Mouse (Mus musculus): ENCODE measurements around the gene Tes.
"Not testable (repeated sequence)": the region's sequence is repeated elsewhere in the genome, so short reads cannot be mapped to it uniquely, and the experiment has no call there.

The Tes gene

DNA sequence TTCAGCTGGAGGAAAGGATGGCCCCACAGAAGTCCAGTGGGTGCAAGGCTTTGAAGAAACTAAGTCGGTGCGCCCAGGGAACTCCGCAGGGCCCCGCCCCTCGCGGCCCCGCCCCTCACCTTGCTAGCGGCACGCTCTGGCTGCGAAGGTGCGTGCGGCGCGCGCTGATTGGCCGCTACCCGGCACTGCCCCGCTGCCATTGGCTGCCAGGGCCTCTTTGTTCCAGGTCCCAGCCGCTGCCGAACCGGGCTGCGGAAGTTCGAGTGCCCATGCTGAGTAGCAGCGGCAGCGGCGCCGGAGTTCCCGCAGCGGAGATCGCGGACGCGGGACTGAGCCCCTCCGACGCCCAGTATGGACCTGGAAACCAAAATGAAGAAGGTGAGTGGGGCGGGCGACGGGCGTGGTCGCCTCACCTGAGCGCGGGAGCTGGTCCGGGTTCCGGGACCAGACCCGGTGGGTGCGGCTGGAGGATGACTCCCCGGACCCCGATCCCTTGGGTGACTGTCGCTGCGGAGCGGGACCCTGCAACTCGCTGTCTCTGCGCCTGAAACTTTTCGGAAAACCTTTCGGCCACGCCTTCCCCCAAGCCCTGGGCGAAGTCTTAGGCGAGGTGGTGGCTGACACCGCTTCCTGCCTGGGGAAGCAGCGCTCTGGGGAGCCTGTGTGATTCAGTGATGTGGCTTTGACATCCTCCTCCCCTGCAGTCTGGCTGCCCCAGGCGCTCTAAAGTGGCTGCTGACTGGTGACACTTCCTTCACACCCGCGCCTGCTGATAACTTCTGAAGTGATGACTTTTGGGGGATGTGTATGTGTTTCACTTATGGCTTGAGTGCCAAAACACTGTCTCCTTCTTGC lies at the start of gene Tes:
Gene Tes, plus strand, starts transcription at position 214 of the 855 bp plus-strand sequence.
- peak; percentile 87 to 90 for DNase-seq

DNA sequence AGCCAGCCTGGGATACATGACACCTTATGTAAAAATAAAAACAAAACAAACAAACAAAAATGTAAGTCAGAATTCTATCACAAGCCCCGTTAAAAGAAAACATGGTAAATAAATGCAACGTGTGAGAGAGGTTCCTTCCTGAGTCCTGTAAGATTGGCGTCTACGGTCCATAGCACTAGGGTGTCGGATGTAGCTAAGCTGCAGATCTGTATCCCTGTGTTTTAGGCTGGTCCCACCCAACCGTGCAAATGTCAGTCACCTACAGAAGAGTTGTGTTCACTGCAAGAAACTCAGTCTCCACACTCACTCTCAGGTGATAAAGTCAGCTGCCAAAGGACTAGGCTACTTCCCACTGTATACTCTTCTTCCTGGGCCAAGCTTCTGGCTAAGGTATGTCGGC lies 39.1 kb upstream of the Tes start:
- no peak for DNase-seq

DNA sequence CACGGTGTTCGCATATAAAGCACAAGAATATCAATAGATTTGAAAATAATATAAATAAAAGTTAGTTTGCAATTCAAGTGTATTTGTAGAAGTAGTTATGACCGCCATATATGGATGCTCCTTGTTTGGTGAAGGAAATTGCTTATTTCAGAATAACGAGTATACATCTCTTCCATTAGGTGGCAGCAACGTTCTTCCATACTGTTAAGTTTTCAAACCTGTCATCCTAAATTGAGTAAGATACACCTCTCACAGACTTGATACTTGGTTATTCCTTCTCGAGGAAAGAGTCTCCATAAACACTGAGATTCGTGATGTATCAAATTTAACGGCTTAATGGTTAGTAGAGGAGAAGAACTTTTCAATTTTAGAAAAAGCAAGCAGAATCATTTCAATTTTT lies 37.4 kb upstream of the Tes start:
- no peak for DNase-seq

DNA sequence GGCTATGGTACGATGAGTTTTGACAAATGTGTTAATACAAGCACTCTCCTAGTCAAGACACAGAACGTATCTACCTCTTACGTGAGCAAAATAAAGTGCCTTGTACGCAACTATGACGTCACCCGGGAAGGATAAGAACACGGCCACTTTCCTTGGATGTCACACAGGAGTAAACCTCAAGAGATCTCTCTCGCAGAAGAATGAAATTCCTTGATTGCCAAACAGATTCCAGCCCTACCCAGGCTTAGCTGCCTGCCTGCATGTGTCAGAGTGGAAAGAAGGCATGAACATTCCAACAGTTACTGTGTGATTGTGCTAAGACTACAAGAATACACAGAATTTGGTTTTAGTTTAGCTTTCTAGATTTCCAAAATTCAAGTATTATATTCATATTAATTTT lies 36.1 kb upstream of the Tes start:
- no peak for DNase-seq

DNA sequence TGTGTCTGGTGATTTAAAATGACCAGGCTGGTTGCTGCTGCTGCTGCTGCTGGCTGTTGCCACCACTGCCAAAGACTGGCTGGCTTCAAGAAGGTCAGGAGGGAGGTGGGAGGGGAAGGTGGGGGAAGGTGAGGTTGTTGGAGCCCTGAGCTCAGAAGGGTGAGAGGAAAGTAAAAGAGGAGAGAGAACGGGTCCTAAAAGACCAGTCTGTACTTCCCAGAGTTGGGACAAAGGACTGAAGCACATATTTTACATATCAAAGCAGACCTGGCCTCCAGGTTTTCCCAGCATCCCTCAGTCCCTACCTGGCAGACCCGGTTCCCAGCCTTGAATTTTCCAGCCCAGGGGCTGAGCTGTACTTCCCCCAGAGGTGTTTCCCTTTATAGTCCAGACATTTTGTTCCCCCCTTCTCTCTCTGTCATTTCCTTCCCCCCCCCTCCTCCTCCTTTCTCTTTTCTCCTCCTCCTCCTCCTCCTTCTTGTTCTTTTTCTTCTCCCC lies 32.7 kb upstream of the Tes start:
- no peak for DNase-seq

DNA sequence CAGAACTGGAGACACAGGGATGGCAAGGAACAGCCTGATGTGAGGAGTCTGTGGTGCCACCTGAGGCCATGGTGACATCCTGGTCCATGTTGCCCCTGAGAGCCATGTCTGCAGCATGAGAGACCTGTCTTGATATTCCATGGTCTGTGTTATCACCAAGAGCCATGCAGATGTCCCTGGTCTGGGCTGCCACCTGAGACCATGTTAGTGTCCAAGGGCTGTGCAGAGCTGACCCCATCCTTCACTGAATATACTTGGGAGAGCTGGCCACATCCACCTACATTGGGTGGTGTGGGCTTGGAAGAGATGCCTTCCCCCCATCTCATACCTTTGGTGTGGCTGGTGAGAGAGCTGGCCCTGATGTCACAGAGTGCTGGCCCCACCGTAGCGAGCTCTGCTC lies 30.9 kb upstream of the Tes start:
- no peak for DNase-seq

DNA sequence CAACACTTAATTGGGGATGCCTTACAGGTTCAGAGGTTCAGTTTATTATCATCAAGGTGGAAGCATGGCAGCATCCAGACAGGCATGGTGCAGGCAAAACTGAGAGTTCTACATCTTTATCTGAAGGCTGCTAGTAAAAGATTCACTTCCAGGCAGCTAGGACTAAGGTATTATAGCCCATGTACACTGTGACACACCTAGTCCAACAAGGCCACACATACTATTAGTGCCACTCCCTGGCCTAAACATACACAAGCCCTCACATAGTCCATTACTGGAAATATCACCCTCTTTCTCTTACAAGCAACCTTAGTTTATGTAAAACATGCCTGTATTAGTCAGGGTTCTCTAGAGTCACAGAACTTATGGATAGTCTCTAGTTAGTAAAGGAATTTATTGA lies 29.7 kb upstream of the Tes start:
- no peak for DNase-seq

DNA sequence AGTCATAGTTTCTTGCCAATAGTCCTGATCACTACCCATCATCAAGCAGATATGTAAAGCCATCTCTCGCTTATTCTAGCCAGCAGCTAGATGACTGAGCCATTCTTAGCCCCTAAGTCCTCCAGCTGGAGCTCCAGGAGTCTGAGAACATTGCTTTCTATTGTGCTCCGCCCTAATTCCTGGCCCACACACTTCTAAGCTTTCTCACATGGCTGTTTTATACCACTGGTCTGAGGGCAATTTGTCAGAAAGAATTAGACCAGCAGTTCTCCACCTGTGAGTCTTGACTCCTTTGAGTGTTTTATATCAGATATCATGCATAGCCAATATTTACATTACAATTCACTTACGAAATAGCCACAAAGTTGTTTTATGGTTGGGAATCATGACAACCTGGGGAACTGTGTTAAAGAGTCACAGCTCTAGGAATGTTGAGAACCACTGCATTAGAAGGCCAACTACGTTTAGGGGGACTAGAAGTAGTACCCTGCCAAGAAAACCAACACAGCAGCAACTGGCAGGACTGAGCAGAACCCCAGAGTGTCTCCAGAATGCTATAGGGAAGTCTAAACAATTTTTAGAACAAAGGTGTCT lies 13.4 kb upstream of the Tes start:
- DNase-seq, result no peak

DNA sequence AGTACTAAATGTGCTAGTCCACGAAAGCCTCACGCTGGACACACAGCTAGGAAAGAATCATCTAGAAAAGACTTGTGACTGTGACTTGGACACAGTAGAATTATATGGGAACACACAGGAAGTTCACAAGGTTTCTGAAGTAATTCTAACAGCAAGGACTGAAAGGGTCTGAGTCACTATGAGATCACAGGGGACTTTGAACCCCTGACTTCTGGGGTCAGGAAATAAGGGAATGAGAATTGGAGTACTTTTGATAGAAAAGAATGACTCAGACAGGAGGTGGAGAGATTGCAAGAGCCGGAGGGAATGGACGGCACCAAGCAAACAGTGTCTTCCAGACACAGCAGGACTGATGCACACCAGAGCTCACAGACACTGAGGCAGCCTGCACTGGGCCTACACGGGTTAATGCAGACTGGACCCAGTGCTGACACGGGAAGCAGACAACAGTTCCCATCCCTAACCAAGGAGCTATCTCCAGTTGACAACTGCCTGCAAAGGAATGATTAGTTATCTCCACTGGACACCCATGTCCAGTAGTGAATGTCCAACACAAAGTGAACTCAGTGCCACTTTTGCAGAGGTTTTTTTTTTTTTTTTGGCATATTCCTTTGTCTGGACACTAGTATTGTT lies 11.8 kb upstream of the Tes start:
- no peak for DNase-seq

DNA sequence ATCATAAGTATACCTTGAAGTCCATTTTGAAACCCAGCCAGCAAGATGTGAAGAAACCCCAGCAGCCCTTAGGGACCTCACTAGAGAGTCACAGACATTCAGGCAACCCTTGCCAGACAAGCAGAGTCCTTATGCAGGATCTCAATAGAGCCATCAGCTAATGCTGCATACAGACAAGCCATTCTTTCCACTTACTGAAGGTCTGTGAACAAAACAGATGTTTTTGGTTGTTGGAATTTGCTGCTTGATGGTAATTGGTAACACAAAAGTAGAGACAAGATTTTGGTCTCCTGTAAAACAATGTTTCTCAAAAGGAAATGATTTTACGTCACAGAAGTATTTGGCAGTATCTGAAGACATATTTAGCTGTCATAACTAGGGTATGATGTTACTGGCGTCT lies 10.2 kb upstream of the Tes start:
- no peak for DNase-seq

DNA sequence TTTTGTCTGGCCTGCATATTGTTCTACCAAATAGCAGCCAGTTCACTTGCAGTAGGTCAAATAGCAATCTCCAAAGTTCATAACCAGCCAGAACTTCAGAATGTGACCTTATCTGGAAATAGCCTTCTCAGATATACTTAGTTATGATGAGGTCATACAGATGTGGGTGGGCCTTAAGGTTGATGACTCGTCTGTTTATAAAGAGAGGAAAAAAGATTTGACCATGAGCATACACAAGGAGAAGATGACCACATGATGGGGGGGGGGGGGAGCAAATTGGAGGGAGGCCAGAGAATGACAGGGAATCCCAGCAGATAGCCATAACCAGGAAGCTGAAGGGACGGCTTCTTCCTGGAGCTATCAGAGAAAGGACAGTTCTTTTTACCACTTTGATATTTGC lies 9.3 kb upstream of the Tes start:
- no peak for DNase-seq

DNA sequence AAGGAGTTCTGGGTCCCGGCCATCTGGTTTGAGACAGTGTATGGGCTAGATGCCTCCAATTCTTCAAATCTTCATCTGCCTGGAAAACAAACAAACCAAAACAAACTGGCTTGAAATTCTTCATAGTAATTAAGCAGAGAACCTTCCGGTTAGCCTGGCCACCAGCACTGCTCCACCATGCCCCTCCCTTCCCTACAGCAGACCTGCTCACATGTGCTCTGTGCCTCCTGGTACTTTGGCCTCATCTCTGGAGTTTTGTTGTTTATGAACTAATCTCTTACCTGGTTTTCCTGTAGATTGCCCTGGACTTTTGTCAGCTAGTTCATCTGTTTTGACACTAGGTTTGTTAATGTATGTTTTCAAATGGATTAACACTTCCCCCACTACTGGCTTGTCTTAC lies 5.4 kb upstream of the Tes start:
- DNase-seq, result no peak

DNA sequence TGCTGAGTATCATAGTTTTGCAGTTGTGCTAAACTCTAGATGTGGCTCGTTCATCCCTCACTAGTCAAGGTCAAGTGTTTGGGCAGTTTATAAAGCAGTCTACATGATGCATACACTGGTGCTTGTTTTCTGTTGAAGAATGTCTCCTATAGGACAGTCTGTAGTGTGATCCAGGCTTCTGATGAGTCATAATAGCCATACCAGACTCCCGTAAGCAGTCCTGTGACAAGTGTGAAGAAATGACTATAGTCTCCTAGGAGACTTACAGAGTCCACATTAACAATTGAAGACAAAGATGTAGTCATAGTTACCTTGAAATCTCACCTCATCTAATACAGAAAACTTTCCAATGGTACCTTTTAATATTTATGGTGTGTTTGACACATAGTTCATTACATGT lies 4.8 kb upstream of the Tes start:
- no peak for DNase-seq

DNA sequence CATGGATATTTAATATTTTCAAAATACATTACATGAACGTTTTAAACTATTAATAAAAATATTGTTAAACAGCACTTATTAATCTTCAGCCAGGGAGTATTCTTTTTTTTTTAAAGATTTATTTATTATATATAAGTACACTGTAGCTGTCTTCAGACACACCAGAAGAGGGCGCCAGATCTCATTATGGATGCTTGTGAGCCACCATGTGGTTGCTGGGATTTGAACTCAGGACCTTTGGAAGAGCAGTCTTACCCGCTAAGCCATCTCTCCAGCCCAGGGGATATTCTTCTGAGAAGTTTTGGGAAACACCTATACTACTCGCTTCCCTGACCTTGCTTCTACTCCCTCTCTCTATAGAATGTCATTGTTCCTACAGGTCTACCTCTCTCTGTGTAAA lies 3.1 kb upstream of the Tes start:
- DNase-seq, result not testable (repeated sequence)

DNA sequence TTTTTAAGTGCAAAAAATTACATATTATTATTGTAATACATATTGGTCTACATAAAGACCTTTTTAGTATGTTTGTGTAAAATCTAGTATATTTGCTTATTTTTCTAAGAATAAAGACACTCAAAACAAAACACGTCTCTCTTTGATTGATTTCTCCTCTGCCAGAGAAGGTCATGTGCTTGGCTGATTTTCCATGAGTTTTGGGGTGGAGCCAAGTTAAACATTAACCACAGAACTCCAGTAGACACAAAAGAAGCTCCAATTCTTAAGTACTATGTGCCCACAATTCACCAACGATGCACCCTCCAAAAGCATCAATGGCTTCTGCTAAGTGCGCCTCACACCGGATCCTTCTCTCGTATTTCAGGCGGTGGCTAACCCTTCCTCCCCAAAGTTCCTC lies 2.6 kb upstream of the Tes start:
- no peak for DNase-seq

DNA sequence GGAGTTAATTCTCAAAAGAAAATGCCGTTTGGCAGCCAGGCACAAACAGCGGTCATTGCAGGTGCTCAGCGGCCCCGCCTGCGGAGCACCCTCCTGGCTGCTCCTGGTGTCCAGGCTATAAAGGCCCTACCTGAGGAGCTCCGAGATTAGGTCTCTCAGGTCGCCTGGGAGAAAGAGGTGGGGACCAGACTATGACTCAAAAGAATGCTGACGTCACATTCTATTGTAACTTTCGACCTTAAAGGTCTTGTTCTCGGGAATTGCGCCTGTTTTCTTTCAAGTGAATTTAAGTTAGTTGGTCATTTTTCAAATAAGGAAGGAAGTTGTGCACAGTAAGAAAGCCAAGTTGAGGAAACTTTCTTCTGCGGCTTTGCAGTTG lies 831 bp downstream of the Tes start:
- no peak for DNase-seq

DNA sequence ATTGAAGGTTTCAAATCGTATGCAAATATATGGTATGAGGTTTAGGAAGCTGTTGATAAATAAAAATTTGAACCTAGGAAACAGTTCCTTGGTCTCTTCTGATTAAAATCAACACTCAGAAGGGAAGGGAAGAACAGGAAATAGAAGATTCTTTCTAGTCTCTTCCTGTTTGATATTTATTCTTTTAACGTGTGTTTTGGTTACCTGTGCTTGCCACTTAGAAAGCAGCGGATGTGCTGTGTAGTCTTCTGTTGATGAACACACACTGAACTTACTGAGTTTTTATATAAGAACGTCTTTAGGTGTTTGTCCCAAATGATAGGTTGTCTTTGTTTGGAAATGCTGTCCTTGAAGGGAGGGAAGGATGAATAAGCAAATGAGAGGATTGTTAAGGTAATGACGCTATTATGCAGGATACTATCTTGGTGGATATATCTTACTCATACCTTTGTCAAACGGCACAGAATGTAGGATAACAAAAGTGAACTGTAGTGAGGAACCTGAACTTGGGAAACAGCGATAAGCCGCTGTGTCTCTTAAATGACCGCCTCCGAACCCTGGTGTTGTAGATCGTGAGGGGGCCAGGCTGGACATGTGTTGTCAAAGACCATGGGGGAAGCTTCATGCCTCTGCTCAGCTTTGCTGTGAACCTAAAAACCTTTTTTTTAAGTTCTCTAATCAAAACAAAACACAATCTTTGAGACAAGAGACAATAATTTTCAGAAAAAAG lies 1.4 kb downstream of the Tes start:
- DNase-seq, result no peak

DNA sequence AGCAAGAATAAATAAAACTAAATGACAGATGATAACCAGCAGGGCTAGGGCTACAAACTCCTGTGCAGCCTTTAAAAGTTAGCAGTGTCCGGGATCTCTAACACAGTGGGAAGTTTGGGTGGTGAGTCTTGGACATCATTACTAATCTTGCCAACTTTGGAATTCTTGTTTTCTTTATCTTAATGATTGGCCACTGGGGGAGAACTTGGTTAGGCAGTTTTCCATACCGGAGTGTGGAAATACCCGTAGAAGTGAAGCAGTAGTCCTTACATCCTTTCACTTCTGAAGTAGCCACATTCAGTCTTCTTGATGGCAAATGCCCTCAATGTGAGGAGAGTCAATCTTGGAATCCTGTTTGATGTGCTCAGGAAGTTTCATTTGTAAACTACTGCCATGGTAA lies 7.0 kb downstream of the Tes start:
- DNase-seq, result no peak

DNA sequence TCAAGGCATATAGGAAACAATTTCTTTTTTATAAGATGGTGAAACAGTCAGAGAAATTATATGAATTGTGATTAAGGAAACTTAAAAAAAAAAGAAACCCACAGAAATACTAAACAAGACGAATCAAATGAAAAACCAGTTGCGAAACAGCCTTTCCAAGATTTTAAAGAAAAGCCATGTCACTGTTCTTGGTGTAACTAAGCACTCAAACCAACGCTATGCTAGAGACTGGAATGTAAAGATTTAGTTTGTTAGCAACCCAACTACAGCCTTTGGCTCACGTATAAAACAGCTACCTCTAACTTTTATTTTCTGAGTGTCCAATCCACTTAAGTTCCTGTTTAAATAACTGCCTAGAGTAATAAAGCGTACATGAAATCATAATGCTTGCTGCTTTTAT lies 7.4 kb downstream of the Tes start:
- DNase-seq, result no peak

DNA sequence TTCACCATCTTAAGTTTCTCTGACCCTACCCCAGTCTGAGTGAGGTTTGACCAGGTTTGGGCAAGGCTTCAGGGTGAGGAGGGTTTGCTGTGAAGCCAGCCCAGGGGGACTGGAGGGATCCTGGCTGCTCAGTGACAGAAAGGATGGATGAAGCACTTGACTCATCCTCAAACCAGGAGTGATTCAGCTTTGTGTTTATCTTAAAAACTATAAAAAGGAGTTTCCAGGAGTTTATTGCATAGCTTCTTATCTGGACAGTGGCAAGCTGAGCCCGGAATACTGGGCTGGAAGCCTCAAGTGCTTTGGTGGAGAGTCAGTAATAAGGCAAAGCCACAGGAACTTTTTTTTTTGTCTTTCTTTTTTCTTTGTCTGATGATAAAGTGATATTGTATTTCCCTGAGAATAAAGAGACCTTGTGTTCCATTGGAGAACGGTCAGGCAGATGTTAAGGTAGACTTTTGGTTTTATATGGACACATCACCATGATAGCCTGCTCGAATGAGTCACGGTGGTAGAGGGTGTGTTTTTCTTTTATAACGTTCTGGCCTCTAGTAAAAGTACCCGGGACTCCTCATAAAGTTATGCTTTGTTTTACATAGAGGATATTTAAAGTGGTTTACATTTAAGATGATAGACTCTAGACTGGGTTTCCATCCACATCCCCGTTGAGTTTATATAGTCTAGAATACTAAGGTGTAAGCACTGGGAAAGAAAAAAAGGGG lies 8.0 kb downstream of the Tes start:
- DNase-seq, result no peak

DNA sequence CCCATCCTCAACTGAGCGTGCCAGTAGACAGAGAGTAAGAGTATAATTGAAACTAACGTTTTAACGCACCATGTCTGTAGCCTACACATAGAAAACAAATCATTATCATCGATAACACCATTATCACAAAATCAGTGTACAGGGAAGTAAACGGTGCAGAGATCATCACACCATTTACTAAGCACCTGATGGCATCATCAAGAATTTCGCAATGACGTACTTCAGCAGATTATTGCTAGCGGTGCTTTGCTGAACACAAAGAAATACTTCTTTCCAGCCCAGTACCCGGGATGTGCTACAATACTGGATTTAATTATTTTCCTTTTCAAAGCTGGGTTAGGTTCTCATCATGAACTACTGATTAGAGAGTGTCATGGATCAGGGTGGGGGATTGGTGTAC lies 12.3 kb downstream of the Tes start:
- DNase-seq, result no peak

DNA sequence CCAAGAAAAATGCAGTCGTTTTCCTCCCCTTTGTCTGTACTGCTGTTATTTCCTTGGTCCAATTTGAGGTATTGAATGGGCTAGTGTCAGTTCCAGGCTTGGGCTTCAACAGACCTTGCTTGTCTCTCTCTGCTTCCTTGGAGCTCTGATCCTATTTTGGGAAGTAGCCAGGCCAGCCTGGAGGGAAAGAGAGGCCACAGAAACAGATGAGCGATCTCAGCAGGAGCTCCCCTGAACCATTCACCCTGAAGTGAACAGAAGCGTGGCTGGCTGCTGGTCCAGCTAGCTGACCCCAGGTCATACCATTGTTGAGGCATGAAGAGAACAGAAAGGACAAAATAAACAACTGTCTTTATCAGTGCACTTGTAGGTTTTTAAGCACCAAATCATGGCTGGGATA lies 12.8 kb downstream of the Tes start:
- no peak for DNase-seq

DNA sequence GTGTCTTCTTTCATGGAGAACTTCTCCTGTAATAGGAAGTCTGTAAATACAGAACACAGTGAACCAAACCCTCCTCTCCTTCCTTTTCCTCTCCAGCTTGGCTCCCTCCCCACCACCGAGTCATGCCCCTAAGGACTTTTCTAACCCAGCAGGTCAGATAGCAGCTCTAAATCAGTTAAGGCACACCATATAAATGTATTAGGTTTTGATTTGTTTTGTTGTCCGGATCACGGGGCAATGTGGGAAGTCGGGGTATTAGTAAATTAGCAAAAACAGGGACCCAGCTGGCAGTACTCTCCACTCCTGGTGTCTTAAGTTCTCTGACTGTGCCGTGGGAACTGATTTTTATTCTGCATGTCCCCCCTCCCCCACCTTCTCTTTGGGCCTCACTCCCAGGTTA lies 14.4 kb downstream of the Tes start:
- no peak for DNase-seq
